Mouse (Mus musculus): Measurements from ENCODE around the gene Ccdc144b.

DNA sequence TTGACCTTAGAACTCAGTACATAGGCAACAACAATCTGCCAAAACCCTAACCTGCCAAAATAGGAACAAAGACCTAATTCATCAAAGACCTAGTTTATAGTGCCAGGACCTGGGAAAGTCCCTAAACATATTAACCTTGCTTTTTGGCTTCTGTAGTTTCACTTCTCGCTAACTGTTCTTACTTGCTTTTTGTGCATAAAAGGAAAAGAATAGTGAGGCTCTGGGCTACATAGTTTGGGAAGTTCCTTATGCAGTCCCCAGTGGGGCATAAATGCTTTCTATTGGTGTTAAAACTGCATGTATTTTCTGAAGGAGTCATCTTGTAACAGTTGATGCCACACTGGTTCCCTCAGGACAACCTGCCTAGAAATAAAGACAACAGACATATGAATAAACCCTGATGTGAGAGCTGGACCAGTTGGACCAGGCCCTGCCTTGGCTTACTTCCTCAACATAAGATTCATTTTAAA, 11.3 kb upstream of the Ccdc144b start:
- TF ChIP-seq GATA1 (IDR thresholded peaks at IDR 0.05; ENCODE audit: borderline replicate concordance, low read length) = no peak
- TF ChIP-seq FLI1 (IDR thresholded peaks at IDR 0.05; ENCODE audit: low read length) = no peak

All from megakaryocyte, embryonic 14.5 days (primary cell).